Mouse (Mus musculus): Measurements from ENCODE around the gene Lim2. TPM values are rescaled to one million over a fixed set of nuclear protein-coding genes. Genes with fewer than 3 reads are reported as not detected.

Lim2 gene
- total RNA-seq, 2 experiments from 2014 or later, result not detected

Other genes starting within 250 kb of the Lim2 start
- 19.6 and 23.7 TPM in 2 replicates for gene Zfp715, start 114.4 kb upstream of the Lim2 start, total RNA-seq (2015)
- 15.9 and 23.5 TPM in 2 replicates for gene Zfp715, start 114.4 kb upstream of the Lim2 start, total RNA-seq (2017)
- 9.6 and 9.9 TPM in 2 replicates for gene Siglecf, start 76.3 kb upstream of the Lim2 start, total RNA-seq (2015)
- 6.5 and 8.7 TPM in 2 replicates for gene Siglecf, start 76.3 kb upstream of the Lim2 start, total RNA-seq (2017)
- 13.9 and 14.7 TPM in 2 replicates for gene Siglecg, start 19.5 kb upstream of the Lim2 start, total RNA-seq (2015)
- 11.1 and 12.3 TPM in 2 replicates for gene Siglecg, start 19.5 kb upstream of the Lim2 start, total RNA-seq (2017)
- 41.6 and 53.1 TPM in 2 replicates for gene Nkg7, start 9.4 kb downstream of the Lim2 start, total RNA-seq (2015)
- 13.1 and 23.4 TPM in 2 replicates for gene Nkg7, start 9.4 kb downstream of the Lim2 start, total RNA-seq (2017)
- not detected in 2 replicates for gene Cldnd2, start 13.1 kb downstream of the Lim2 start, total RNA-seq (2015)
- not detected in 2 replicates for gene Cldnd2, start 13.1 kb downstream of the Lim2 start, total RNA-seq (2017)
- gene Etfb, start 16.4 kb downstream of the Lim2 start, total RNA-seq (2015), result 128 and 130 TPM in 2 replicates
- 201 and 203 TPM in 2 replicates for gene Etfb, start 16.4 kb downstream of the Lim2 start, total RNA-seq (2017)
- gene Gm45233, start 16.5 kb downstream of the Lim2 start, total RNA-seq (2015), result not detected in 2 replicates
- 1.8 and 3.1 TPM in 2 replicates for gene Gm45233, start 16.5 kb downstream of the Lim2 start, total RNA-seq (2017)
- gene Vsig10l, start 35.5 kb downstream of the Lim2 start, total RNA-seq (2015), result 2.9 and 3.1 TPM in 2 replicates
- gene Vsig10l, start 35.5 kb downstream of the Lim2 start, total RNA-seq (2017), result 2.7 and 4.5 TPM in 2 replicates
- not detected in 2 replicates for gene Iglon5, start 62.4 kb downstream of the Lim2 start, total RNA-seq (2015)
- gene Iglon5, start 62.4 kb downstream of the Lim2 start, total RNA-seq (2017), result not detected in 2 replicates
- gene 4931406B18Rik, start 78.3 kb downstream of the Lim2 start, total RNA-seq (2015), result not detected in 2 replicates
- not detected in 2 replicates for gene 4931406B18Rik, start 78.3 kb downstream of the Lim2 start, total RNA-seq (2017)
- gene Cd33, start 116.8 kb downstream of the Lim2 start, total RNA-seq (2015), result 80.0 and 80.1 TPM in 2 replicates
- 36.3 and 48.1 TPM in 2 replicates for gene Cd33, start 116.8 kb downstream of the Lim2 start, total RNA-seq (2017)
- gene Zfp658, start 134.6 kb downstream of the Lim2 start, total RNA-seq (2015), result 6.3 and 8.1 TPM in 2 replicates
- 6.9 and 7.4 TPM in 2 replicates for gene Zfp658, start 134.6 kb downstream of the Lim2 start, total RNA-seq (2017)
- 7.1 and 13.3 TPM in 2 replicates for gene Zfp719, start 151.9 kb downstream of the Lim2 start, total RNA-seq (2015)
- 6.9 and 9.3 TPM in 2 replicates for gene Zfp719, start 151.9 kb downstream of the Lim2 start, total RNA-seq (2017)
- gene Zfp819, start 179.5 kb downstream of the Lim2 start, total RNA-seq (2015), result not detected in 2 replicates
- not detected in 2 replicates for gene Zfp819, start 179.5 kb downstream of the Lim2 start, total RNA-seq (2017)
- gene Ceacam18, start 207.0 kb downstream of the Lim2 start, total RNA-seq (2015), result not detected in 2 replicates
- gene Ceacam18, start 207.0 kb downstream of the Lim2 start, total RNA-seq (2017), result not detected in 2 replicates
- 41.6 and 46.2 TPM in 2 replicates for gene Siglece, start 232.5 kb downstream of the Lim2 start, total RNA-seq (2015)
- 22.1 and 29.7 TPM in 2 replicates for gene Siglece, start 232.5 kb downstream of the Lim2 start, total RNA-seq (2017)
- 4.7 and 5.3 TPM in 2 replicates for gene Ctu1, start 244.3 kb downstream of the Lim2 start, total RNA-seq (2015)
- gene Ctu1, start 244.3 kb downstream of the Lim2 start, total RNA-seq (2017), result 3.7 and 3.9 TPM in 2 replicates